Mouse (Mus musculus): ENCODE results near the gene Slco2b1. TPM values are rescaled to one million over a fixed set of nuclear protein-coding genes. Genes with fewer than 3 reads are reported as not detected.
"Not testable (repeated sequence)": the region's sequence is repeated elsewhere in the genome, so short reads cannot be mapped to it uniquely, and the experiment has no call there.

Gene Slco2b1
- 3.0 and 3.4 TPM in 2 replicates for polyA plus RNA-seq (2015; fragmentation: Nextera tagmentation; extraction: Ambion mirVana)

DNA sequence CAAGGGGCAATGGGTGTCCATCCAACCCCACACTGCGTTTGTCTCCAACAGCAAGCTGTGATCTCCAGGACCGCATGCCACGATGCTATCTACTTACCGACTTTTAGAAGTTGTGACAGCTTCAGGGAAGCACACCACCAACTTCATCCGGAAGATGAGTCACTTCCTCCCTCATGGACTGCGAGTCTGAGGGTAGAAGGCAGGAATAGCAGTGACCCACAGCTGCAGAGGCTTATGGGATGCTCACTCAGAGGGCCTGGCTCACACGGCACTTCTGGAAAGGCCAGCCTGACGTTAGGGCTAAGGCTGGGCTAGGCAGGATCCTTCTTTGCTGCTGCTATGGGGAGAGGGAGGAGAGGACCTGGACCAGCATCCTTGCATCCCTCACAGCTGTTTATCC is at the start of gene Slco2b1:
Gene Slco2b1, minus strand, starts transcription at position 175 of the 400 bp plus-strand sequence.
- H3K4me2 ChIP-seq (replicated peaks; ENCODE audit: low read depth, low read length): no peak within 1 kb of the TSS
- no peak within 1 kb of the TSS for H3K27ac ChIP-seq (ENCODE audit: low read length)
- WGBS: 75% methylated on average over 8 of the region's 8 CpGs
- H3K36me3 ChIP-seq (ENCODE audit: insufficient read depth, low read length): no peaks in the 10 kb centered on the region
- peaks cover 13% of the 10 kb centered on the region for H3K4me1 ChIP-seq (ENCODE audit: insufficient read depth, low read length)
- H3K4me3 ChIP-seq (ENCODE audit: low read length): no peak within 1 kb of the TSS
- no peak for ATAC-seq (ENCODE audit: low FRiP score, low TSS enrichment)
- H3K9ac ChIP-seq (replicated peaks; ENCODE audit: low read length): no peak within 1 kb of the TSS
- H3K27me3 ChIP-seq (ENCODE audit: insufficient read depth, low read length): no peaks in the 10 kb centered on the region
- H3K9me3 ChIP-seq (ENCODE audit: low read length): no peaks in the 10 kb centered on the region

DNA sequence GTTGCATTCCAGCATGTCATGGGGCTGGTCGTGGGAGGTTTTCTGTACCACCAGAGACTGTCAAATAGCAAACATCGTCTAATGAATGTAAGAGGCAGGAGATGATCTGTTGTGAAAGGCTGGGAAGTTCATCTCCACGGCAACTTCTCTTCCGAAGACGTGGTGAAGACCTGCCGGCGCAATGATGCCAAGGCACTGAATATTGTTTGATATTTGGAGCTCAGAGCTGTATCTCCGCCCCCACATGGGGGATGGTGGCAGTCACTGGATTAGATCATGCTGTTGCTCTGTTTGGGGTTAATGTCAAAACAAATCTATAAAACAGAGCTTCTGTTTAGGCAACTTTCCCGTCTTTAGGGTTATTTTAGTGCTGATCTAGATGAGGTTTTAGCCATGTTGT is 28.1 kb upstream of the Slco2b1 start:
- H3K4me3 ChIP-seq (ENCODE audit: low read length): no peak overlapping the region
- no peak for ATAC-seq (ENCODE audit: low FRiP score, low TSS enrichment)
- H3K36me3 ChIP-seq (ENCODE audit: insufficient read depth, low read length): no peaks in the 10 kb centered on the region
- H3K4me2 ChIP-seq (replicated peaks; ENCODE audit: low read depth, low read length): no peak overlapping the region
- H3K27me3 ChIP-seq (ENCODE audit: insufficient read depth, low read length): no peaks in the 10 kb centered on the region
- H3K4me1 ChIP-seq (ENCODE audit: insufficient read depth, low read length): peaks cover 7% of the 10 kb centered on the region; the same call in 1 of the 2 replicates
- WGBS: 50% methylated on average over 9 of the region's 9 CpGs
- H3K9ac ChIP-seq (replicated peaks; ENCODE audit: low read length): no peak overlapping the region
- no peaks in the 10 kb centered on the region for H3K9me3 ChIP-seq (ENCODE audit: low read length)
- no peak overlapping the region for H3K27ac ChIP-seq (ENCODE audit: low read length)

DNA sequence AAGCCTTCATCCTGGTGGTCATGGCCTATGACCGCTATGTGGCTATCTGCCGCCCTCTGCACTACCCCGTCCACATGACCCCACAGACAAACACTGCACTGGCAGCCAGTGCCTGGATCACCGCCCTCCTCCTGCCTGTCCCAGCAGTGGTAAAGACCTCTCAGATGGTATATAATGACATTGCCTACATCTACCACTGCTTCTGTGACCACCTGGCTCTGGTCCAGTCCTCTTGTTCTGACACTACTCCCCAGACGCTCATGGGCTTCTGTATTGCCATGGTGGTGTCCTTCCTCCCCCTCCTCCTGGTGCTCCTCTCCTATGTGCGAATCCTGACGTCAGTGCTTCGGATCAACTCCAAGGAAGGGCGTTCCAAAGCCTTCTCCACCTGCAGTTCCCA is 24.4 kb upstream of the Slco2b1 start:
- H3K27ac ChIP-seq (ENCODE audit: low read length); H3K4me3 ChIP-seq (ENCODE audit: low read length); H3K9ac ChIP-seq (replicated peaks; ENCODE audit: low read length); H3K27me3 ChIP-seq (ENCODE audit: insufficient read depth, low read length); ATAC-seq (ENCODE audit: low FRiP score, low TSS enrichment); H3K9me3 ChIP-seq (ENCODE audit: low read length); H3K4me2 ChIP-seq (replicated peaks; ENCODE audit: low read depth, low read length); H3K4me1 ChIP-seq (ENCODE audit: insufficient read depth, low read length); H3K36me3 ChIP-seq (ENCODE audit: insufficient read depth, low read length): not testable (repeated sequence)
- WGBS: 92% methylated on average over 8 of the region's 9 CpGs

DNA sequence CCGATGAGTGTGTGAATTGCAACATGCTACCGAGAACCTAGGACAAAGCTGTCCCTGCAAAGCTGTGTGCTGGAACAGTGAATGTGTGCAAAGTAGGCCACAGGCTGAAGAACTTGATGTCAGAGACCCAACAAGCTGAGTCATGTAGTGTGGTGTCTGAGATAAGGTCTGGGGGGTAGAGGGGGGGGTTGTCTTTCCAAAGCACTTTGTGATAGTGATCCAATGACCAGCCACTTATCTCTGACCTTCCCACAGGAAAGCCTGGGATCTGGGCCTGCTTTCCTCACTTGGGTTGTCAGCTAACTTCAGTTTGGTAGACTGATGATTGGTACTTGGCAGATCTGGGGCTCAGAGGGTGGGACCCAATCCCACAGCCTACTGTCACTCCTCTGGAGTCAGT is 23.5 kb upstream of the Slco2b1 start:
- 86% methylated on average over 2 of the region's 2 CpGs for WGBS
- H3K27ac ChIP-seq (ENCODE audit: low read length): no peak overlapping the region
- no peaks in the 10 kb centered on the region for H3K9me3 ChIP-seq (ENCODE audit: low read length)
- no peak for ATAC-seq (ENCODE audit: low FRiP score, low TSS enrichment)
- no peak overlapping the region for H3K4me2 ChIP-seq (replicated peaks; ENCODE audit: low read depth, low read length)
- H3K9ac ChIP-seq (replicated peaks; ENCODE audit: low read length): no peak overlapping the region
- H3K36me3 ChIP-seq (ENCODE audit: insufficient read depth, low read length): no peaks in the 10 kb centered on the region
- no peak overlapping the region for H3K4me3 ChIP-seq (ENCODE audit: low read length)
- peaks cover 6% of the 10 kb centered on the region; the same call in 1 of the 2 replicates for H3K4me1 ChIP-seq (ENCODE audit: insufficient read depth, low read length)
- H3K27me3 ChIP-seq (ENCODE audit: insufficient read depth, low read length): no peaks in the 10 kb centered on the region

DNA sequence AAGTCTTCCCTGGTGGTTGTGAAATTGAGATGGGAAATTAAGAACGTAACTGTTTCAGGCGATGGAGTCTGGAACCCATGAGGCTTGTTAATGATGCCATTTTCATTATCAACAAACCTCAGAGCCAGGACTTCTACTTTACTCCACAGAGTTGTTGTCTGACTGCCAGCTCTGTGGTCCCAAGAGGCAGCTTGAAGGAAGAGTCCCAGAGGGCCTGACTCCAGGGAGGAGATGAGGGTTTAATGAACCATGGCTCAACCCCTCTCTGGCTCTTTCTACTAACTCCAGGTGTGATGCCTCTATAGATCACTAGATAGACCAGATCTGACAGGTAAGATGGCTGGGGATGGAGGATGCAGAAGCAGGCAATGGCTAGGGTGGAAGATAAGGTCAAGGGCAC is 18.8 kb upstream of the Slco2b1 start, which contains the start of gene Olfr520:
Gene Olfr520, plus strand, starts transcription at position 301 of the 400 bp plus-strand sequence.
- Histone ChIP-seq H3K36me3 (ENCODE audit: insufficient read depth, low read length) (no peaks in the 10 kb centered on the region), H3K9ac (replicated peaks; ENCODE audit: low read length) (no peak within 1 kb of the TSS), H3K4me1 (ENCODE audit: insufficient read depth, low read length) (no peaks in the 10 kb centered on the region), H3K27me3 (ENCODE audit: insufficient read depth, low read length) (no peaks in the 10 kb centered on the region), H3K4me2 (replicated peaks; ENCODE audit: low read depth, low read length) (no peak within 1 kb of the TSS), H3K27ac (ENCODE audit: low read length) (no peak within 1 kb of the TSS), H3K9me3 (ENCODE audit: low read length) (peaks cover 2% of the 10 kb centered on the region), H3K4me3 (ENCODE audit: low read length) (no peak within 1 kb of the TSS)
- ATAC-seq (ENCODE audit: low FRiP score, low TSS enrichment): no peak
- WGBS: 86% methylated on average over 2 of the region's 2 CpGs

DNA sequence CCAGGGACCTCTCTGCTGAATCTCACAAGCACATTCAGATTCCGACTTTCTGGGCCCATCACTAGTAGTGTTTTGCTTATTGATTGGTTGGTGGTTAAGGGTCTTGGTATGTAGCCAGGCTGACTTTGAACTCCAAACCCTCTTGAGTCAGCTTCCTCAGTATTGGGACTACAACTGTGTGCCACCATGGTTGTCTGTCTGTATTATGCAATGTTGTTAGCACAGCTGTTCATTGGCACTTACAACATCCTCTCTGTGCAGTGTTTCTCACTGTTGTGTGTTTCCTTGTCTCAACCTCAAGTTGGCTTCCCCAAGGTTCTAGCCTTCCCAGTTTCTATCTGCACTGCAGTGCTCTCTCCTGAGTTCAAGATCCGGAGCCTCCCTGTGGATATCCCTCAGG is 5.4 kb upstream of the Slco2b1 start:
- Histone ChIP-seq H3K9ac (replicated peaks; ENCODE audit: low read length) (no peak overlapping the region), H3K4me1 (ENCODE audit: insufficient read depth, low read length) (no peaks in the 10 kb centered on the region), H3K27ac (ENCODE audit: low read length) (no peak overlapping the region), H3K4me2 (replicated peaks; ENCODE audit: low read depth, low read length) (no peak overlapping the region), H3K36me3 (ENCODE audit: insufficient read depth, low read length) (no peaks in the 10 kb centered on the region), H3K9me3 (ENCODE audit: low read length) (no peaks in the 10 kb centered on the region), H3K27me3 (ENCODE audit: insufficient read depth, low read length) (no peaks in the 10 kb centered on the region), H3K4me3 (ENCODE audit: low read length) (no peak overlapping the region)
- 87% methylated on average over 2 of the region's 2 CpGs for WGBS
- no peak for ATAC-seq (ENCODE audit: low FRiP score, low TSS enrichment)

DNA sequence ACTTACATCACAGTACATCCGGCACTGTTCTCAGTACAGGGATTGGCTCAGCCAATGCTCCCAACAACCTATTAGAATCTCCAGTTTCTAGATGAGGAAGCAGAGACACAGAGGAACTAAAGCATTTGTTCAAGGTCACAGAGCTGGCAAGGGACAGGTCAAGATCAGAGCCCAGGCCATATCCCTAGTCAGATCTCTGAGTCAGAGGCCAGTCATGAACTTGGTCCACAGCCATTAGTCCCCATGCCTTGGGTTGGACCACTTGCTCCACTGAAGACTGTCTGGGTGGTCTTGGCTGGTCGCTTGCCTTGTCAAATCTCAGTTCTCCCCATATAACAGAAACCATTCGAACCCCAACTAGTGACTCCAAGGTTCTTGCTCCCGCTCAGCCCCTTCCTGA is 1.3 kb upstream of the Slco2b1 start:
- Histone ChIP-seq H3K36me3 (ENCODE audit: insufficient read depth, low read length) (no peaks in the 10 kb centered on the region), H3K4me1 (ENCODE audit: insufficient read depth, low read length) (peaks cover under 1% of the 10 kb centered on the region; the same call in 1 of the 2 replicates), H3K27ac (ENCODE audit: low read length) (no peak overlapping the region), H3K9ac (replicated peaks; ENCODE audit: low read length) (no peak overlapping the region), H3K4me3 (ENCODE audit: low read length) (no peak overlapping the region), H3K27me3 (ENCODE audit: insufficient read depth, low read length) (no peaks in the 10 kb centered on the region), H3K4me2 (replicated peaks; ENCODE audit: low read depth, low read length) (no peak overlapping the region), H3K9me3 (ENCODE audit: low read length) (no peaks in the 10 kb centered on the region)
- WGBS: 90% methylated on average over 4 of the region's 4 CpGs
- no peak for ATAC-seq (ENCODE audit: low FRiP score, low TSS enrichment)

DNA sequence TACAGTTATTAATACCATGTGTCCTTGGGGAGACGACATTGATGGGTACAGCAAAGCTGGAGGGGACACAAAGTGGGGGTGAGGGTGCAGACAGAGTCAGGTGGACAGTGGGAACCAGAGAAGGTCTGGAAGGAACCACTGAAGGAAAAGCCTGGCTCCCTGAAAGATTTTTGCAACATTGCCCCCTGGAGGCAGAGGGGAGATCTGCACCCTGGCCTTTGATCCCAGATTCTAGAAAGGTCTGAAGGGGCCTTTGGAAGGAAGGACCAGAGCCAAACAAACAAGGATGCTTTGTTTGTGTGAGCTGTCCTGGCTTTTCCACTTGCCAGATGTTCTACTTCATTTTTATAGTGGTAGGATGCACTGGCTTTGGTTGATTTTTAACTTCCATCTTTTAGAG is 664 bp downstream of the Slco2b1 start:
- no peaks in the 10 kb centered on the region for H3K36me3 ChIP-seq (ENCODE audit: insufficient read depth, low read length)
- peaks cover 14% of the 10 kb centered on the region for H3K4me1 ChIP-seq (ENCODE audit: insufficient read depth, low read length)
- no peak overlapping the region for H3K9ac ChIP-seq (replicated peaks; ENCODE audit: low read length)
- H3K27me3 ChIP-seq (ENCODE audit: insufficient read depth, low read length): no peaks in the 10 kb centered on the region
- H3K4me2 ChIP-seq (replicated peaks; ENCODE audit: low read depth, low read length): no peak overlapping the region
- H3K27ac ChIP-seq (ENCODE audit: low read length): no peak overlapping the region
- H3K4me3 ChIP-seq (ENCODE audit: low read length): no peak overlapping the region
- no peak for ATAC-seq (ENCODE audit: low FRiP score, low TSS enrichment)
- no peaks in the 10 kb centered on the region for H3K9me3 ChIP-seq (ENCODE audit: low read length)
- WGBS: 15% methylated on average over 1 of the region's 1 CpGs

DNA sequence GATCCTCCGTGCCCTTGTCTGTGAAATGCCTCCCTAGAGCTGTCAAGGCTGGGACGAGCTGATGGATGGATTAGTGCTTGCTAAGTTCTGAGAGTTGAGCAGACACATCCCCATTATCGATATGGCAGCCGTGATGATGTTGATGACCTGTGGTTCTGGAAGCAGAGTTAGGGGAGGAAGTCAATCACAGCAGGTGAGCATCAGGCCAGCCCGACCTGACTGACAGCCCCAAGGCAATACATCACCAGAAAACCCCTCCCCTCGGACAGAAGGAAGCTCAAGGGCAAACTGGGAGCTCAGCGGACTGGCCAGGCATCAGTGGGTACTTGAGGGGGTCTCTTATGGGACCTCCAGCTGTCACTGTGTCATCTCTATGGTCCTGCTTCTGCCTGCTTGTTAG is 1.1 kb downstream of the Slco2b1 start:
- no peak for ATAC-seq (ENCODE audit: low FRiP score, low TSS enrichment)
- Histone ChIP-seq H3K9me3 (ENCODE audit: low read length) (no peaks in the 10 kb centered on the region), H3K27me3 (ENCODE audit: insufficient read depth, low read length) (no peaks in the 10 kb centered on the region), H3K4me1 (ENCODE audit: insufficient read depth, low read length) (peaks cover 14% of the 10 kb centered on the region), H3K27ac (ENCODE audit: low read length) (no peak overlapping the region), H3K9ac (replicated peaks; ENCODE audit: low read length) (no peak overlapping the region), H3K4me3 (ENCODE audit: low read length) (no peak overlapping the region), H3K36me3 (ENCODE audit: insufficient read depth, low read length) (no peaks in the 10 kb centered on the region), H3K4me2 (replicated peaks; ENCODE audit: low read depth, low read length) (no peak overlapping the region)
- WGBS: 56% methylated on average over 7 of the region's 7 CpGs

DNA sequence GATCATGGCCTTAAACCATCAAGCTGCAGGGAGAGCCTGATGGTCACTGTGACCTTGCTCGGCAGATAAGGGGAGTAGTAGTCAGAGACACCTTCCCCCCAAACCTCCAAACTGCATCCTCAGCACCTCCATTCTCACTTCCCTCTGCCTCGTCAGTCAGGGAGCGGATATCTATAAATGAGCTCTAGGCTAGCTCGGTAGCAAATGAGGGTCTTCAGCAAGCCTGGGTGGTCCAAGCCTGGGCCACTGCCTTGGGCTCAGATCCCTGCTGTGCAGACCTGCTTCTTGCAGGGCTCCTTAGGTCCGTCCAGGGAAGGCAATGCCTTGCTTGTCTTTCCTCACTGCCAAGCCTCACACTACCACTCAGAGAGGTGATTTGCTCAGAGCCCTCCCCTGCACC is 2.4 kb downstream of the Slco2b1 start:
- Histone ChIP-seq H3K9me3 (ENCODE audit: low read length) (no peaks in the 10 kb centered on the region), H3K4me3 (ENCODE audit: low read length) (no peak overlapping the region), H3K4me2 (replicated peaks; ENCODE audit: low read depth, low read length) (no peak overlapping the region), H3K27me3 (ENCODE audit: insufficient read depth, low read length) (no peaks in the 10 kb centered on the region), H3K9ac (replicated peaks; ENCODE audit: low read length) (no peak overlapping the region), H3K36me3 (ENCODE audit: insufficient read depth, low read length) (no peaks in the 10 kb centered on the region), H3K27ac (ENCODE audit: low read length) (no peak overlapping the region), H3K4me1 (ENCODE audit: insufficient read depth, low read length) (peaks cover 14% of the 10 kb centered on the region)
- no peak for ATAC-seq (ENCODE audit: low FRiP score, low TSS enrichment)
- 75% methylated on average over 5 of the region's 5 CpGs for WGBS

All from kidney, embryonic 16.5 days (tissue).